Mouse (Mus musculus) brain, adult 2 months (tissue): Measurements from ENCODE around the gene Milr1.
"Not testable (repeated sequence)": the region's sequence is repeated elsewhere in the genome, so short reads cannot be mapped to it uniquely, and the experiment has no call there.

Experiments used
- DNase-seq: peaks from one replicate; pipeline ENCODE4 v3.0.0; 2011; ENCODE audit warnings: low read depth, low spot score

Milr1 gene

GRCm38 (mm10) chr11:106730714-106731113 is 20.3 kb upstream of the Milr1 start:
- no peak for DNase-seq

- no peak for DNase-seq
Measured at GRCm38 (mm10) chr11:106736614-106737013, 14.4 kb upstream of the Milr1 start.

GRCm38 (mm10) chr11:106737178-106737621 is 13.8 kb upstream of the Milr1 start:
- DNase-seq: peak; percentile 75

- no peak for DNase-seq
Measured at GRCm38 (mm10) chr11:106739116-106739515, 11.9 kb upstream of the Milr1 start.

GRCm38 (mm10) chr11:106740724-106741123 is 10.3 kb upstream of the Milr1 start:
- not testable (repeated sequence) for DNase-seq

GRCm38 (mm10) chr11:106741232-106741631 is 9.8 kb upstream of the Milr1 start:
- peak; percentile 77 for DNase-seq

DNA sequence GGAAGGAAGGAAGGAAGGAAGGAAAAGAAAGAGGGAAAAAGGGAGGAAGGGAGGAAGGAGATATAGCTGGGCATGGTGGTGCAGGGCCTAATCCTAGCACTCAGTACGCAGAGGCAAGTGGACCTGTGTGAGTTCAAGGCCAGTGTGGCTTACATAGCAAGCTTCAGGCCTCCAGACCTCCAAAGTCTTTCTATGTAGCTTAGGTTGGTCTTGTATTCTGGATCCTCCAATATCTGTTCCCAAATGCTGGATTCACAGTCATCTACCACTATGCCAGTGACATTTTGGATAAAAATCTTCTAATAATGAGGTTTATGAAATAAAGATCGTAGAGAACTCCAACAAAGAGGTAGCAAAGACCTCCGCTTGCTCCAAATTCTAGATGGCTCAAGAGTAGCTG is 9.2 kb upstream of the Milr1 start:
- DNase-seq: no peak

- DNase-seq: peak; percentile 59
Measured at GRCm38 (mm10) chr11:106742388-106742841, 8.6 kb upstream of the Milr1 start.

DNA sequence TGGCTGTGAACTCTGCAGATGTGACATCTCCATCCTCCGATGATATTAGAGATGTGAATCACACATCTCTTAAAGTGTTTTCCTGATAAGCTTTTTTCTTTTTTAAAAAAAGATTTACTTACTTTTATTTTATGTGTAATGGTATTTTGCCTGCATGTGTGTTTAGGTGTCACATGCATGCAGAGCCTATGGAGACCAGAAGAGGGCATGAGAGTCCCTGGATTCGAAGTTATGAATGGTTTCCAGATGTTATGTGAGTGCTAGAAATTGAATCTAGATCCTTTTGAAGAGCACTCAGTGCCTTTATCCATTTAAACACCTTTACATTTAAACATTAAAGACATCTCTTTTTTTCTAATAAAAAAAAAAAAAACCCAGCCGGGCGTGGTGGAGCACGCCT is 6.1 kb upstream of the Milr1 start:
- DNase-seq: no peak

GRCm38 (mm10) chr11:106749557-106750120 is 1.4 kb upstream of the Milr1 start:
- DNase-seq: not testable (repeated sequence)

GRCm38 (mm10) chr11:106750121-106750751 is 790 bp upstream of the Milr1 start, which contains the start of gene Pecam1:
TSS of gene Pecam1 (minus strand) at chr11:106750628.
- DNase-seq: no peak

- DNase-seq: peak; percentile 44
Measured at GRCm38 (mm10) chr11:106752103-106752502, 1.1 kb downstream of the Milr1 start.

DNA sequence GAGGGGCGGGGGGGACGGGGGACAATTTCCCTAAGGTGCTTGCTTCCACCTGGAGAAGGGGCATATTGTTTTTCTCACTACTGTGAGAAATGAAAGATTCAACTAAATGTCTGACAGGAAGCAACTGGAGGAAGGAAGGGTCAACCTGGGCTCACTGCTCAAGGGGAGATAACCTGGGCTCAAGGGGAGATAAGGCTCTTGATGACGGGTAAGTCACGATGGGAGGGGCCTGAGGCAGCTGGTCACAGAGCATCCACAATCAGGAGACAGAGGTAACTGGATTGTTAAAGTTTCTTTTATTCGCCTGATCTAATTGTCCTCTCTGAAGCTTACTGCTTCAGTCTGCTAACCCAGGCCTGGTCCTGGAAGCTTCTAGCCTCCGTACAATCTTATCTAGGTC is 2.3 kb downstream of the Milr1 start:
- no peak for DNase-seq

DNA sequence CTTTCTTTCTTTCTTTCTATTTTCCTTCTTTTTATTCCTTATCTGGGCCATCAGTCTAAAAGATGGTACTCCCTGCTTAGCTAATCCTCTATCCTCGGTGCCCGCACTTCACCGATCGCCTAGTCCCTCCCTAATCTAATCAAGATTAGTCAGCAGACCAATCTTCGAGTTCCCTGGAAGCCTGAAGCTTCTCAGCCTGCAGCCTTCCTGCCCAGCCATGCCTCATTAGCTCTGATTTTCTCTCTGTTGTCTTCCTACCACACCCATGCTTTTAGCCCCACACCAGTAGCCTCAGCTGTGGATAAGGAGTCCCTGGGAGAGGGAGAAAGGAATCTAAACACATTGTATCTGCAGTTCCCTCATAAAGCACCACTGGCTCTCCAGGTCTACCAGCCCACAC is 4.6 kb downstream of the Milr1 start:
- no peak for DNase-seq

GRCm38 (mm10) chr11:106759028-106759427 is 8.0 kb downstream of the Milr1 start:
- peak; percentile 30 for DNase-seq

- DNase-seq: no peak
Measured at GRCm38 (mm10) chr11:106760511-106760910, 9.5 kb downstream of the Milr1 start.

DNA sequence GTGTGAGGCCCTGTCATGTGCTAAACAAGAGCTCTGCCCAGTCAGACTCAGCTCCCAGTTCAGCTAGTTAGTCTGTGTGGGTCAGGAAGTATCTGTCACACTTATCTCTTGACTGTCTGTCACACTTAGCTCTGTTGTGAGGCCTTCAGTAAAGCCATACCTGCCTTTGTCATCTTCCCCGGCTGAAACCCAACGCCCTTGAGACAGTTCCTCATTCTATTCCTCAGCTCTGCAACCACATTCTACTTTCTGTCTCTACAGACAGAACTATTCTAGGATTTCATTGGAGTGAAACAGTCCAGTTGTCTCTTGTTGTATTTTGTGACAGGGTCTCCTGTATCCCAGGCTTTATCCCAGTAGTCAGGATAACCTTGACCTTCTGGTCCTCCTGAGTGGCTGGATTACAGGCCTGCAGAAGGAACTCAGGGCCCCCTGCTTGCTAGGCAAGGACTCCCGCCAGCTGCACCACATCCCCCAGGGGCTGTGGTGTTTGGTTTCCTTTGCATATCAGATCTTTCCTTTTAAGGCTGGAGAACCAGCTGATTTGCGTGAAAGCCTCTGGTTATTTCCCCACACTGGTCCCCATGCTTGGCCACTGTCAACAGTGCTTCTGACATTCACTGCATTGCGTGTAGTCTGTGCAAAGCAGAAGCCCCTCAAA is 11.2 kb downstream of the Milr1 start:
- DNase-seq: no peak

GRCm38 (mm10) chr11:106762800-106763185 is 11.8 kb downstream of the Milr1 start:
- DNase-seq: no peak

DNA sequence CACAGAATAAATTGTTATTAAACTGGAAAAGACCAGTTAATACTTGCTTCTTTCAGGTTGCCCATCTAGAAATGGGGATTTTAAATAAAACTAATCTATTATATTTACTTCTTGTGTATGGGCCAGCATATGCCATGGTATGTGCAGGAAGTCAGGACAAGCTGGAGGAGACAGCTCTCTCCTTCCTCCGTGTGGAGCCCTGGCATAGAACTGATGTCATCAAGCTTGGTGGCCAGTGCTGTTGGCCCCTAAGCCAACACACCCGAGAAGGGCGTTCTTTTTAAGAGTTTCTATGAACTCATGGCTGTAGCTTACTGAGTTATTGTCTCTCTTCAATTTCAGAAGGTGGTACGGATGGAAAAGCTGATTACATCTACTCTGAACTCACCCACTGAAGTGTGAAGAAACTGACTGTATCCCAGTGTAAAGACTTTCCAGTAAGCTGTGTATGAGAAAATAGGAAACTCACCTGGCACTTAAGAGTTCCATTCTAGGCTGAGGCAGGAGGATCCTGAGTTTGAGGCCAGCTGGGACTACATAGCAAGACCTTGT is 15.7 kb downstream of the Milr1 start:
- no peak for DNase-seq

DNA sequence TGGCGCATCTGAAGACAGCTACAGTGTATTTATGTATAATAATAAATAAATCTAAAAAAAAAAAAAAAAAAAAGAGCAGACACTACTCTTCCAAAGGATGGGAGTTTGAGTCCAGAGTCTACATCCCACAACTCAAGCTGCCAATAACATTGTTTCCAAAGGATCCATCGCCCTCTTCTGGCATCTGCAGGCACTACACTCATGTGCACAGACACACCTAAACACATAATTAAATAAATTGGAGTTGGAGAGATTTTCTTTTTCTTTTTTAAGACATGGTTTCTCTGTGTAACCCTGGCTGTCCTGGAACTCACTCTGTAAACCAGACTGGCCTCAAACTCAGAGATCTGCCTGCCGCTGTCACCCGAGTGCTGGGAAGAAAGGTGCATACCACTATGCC is 16.5 kb downstream of the Milr1 start:
- no peak for DNase-seq

GRCm38 (mm10) chr11:106770195-106770974 is 19.4 kb downstream of the Milr1 start:
- DNase-seq: no peak

DNA sequence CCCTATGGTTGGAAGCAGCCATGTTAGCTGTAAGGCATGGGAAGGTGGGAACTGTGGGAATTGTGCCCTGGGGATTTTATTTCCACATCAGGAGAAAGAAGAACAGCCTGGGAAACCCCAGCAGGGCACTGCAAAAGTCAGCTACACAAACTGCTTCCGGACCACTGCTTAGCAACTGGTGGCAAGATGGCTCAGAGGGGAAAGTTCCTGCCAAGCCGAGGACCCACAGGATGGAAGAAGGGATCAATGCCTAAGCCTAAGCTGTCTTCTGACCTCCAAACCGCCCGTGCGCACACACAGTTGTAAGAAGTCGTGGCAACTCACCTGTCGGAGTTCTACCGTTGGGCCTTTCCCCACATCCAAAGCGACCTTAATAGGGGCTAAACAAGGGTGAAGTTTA is 22.0 kb downstream of the Milr1 start:
- no peak for DNase-seq
